Mouse (Mus musculus): ENCODE results near the gene Rpl9-ps6.

DNA sequence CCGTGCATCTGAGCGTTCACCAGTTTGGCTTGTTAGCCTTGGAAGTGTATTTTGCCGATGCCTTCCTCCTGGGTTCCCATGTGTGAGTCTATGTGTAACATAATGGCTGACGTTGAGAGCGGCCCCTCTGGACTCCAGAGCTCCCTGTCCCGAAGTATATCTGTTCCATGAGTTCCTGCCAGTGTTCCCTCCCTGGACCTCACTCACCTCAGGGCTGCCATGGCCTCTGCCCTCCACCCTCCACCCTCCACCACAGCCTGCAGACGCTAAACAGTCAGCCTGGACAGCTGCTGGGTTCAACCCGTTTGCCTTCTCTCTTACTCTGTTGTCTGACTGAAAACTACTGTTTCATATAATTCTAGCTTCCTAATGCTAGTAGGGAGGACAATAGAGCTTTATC lies 39.7 kb upstream of the Rpl9-ps6 start:
- TF ChIP-seq CTCF (IDR thresholded peaks at IDR 0.05; ENCODE audit: low read depth) (no peak), EP300 (IDR thresholded peaks at IDR 0.05; ENCODE audit: low read depth) (no peak)
